Mouse (Mus musculus): Measurements from ENCODE around the gene Fam160b1. TPM values are rescaled to one million over a fixed set of nuclear protein-coding genes. Genes with fewer than 3 reads are reported as not detected.

Gene Fam160b1
- total and polyA plus RNA-seq, 3 experiments = 4.4 to 7.7 (median 4.8) TPM

- H3K4me3 ChIP-seq (replicated peaks in 1 of 3; ENCODE audit: low read depth in 2 of 3, low read length in 2 of 3, poor library complexity in 1 of 3) = peak overlapping the region; percentile 59 to 82 (median 61)
- no peaks in the 10 kb centered on the region for H3K27me3 ChIP-seq (replicated peaks)
- peaks cover 16 to 41% of the 10 kb centered on the region in 2 experiments for H3K4me1 ChIP-seq (ENCODE audit: control insufficient read depth in 1 of 2, insufficient read depth in 2 of 2)
- H3K9ac ChIP-seq (ENCODE audit: insufficient read depth, low read depth) = peak overlapping the region; percentile 99
- H3K36me3 ChIP-seq (replicated peaks in 1 of 2; ENCODE audit: control insufficient read depth in 1 of 2, insufficient read depth in 1 of 2, low read length in 1 of 2) = peaks cover 5 to 27% of the 10 kb centered on the region in 2 experiments
- in situ Hi-C loops (cut with MboI; ENCODE audit: low pct_ligation_motif_present, low pct_unique_long_range_greater_than_20kb, low sequenced_read_pairs) = no loop called here
- TF ChIP-seq MAZ (IDR thresholded peaks at IDR 0.05; ENCODE audit: low read depth, low read length) (0 out of 2 replicates have a peak, but pooled peaks have one; percentile 14), CHD2 (IDR thresholded peaks at IDR 0.05; ENCODE audit: low read length) (no peak), IRF4 (IDR thresholded peaks at IDR 0.05; ENCODE audit: low read depth, low read length) (peak; percentile 56; the same call in 1 of the 2 replicates), MAFK (IDR thresholded peaks at IDR 0.05; ENCODE audit: insufficient replicate concordance, low read length) (no peak), TBP (conservative IDR thresholded peaks at IDR 0.05; ENCODE audit: low read depth, low read length) (peak; percentile 78; the same call in 1 of the 2 replicates), E2F4 (IDR thresholded peaks at IDR 0.05; ENCODE audit: insufficient replicate concordance, low read depth, low read length) (0 out of 2 replicates have a peak, but pooled peaks have one; percentile 39), HCFC1 (IDR thresholded peaks at IDR 0.05; ENCODE audit: low read depth, low read length) (peak; percentile 79), JUN (IDR thresholded peaks at IDR 0.05; ENCODE audit: insufficient read depth, low read depth, low read length) (no peak), BHLHE40 (IDR thresholded peaks at IDR 0.05; ENCODE audit: low read depth, low read length) (no peak), SMC3 (IDR thresholded peaks at IDR 0.05; ENCODE audit: low read depth, low read length) (peak; percentile 48), ELF1 (IDR thresholded peaks at IDR 0.05; ENCODE audit: low read depth, low read length) (peak; percentile 94), GABPA (IDR thresholded peaks at IDR 0.05; ENCODE audit: insufficient replicate concordance, low read depth, low read length) (no peak), ZMIZ1 (IDR thresholded peaks at IDR 0.05; ENCODE audit: low read depth, low read length) (no peak; the same call in 1 of the 2 replicates), USF2 (conservative IDR thresholded peaks at IDR 0.05; ENCODE audit: low read depth, low read length) (no peak), RAD21 (IDR thresholded peaks at IDR 0.05; ENCODE audit: low read depth, low read length) (peak; percentile 21), PAX5 (IDR thresholded peaks at IDR 0.05; ENCODE audit: low read length) (no peak), CHD1 (IDR thresholded peaks at IDR 0.05; ENCODE audit: low read depth, low read length) (no peak), NRF1 (IDR thresholded peaks at IDR 0.05; ENCODE audit: low read depth, low read length) (no peak), ETS1 (conservative IDR thresholded peaks at IDR 0.05; ENCODE audit: low read depth, low read length) (no peak), POLR2AphosphoS2 (IDR thresholded peaks at IDR 0.05; ENCODE audit: low read depth, low read length) (no peak), ZNF384 (IDR thresholded peaks at IDR 0.05; ENCODE audit: low read depth, low read length) (no peak; the same call in 1 of the 2 replicates), UBTF (IDR thresholded peaks at IDR 0.05; ENCODE audit: low read depth, low read length) (no peak), POLR2A (IDR thresholded peaks at IDR 0.05; ENCODE audit: low read depth, low read length) (peak; percentile 74), MEF2A (IDR thresholded peaks at IDR 0.05; ENCODE audit: borderline replicate concordance, low read depth, low read length) (peak; percentile 35; the same call in 1 of the 2 replicates), SIN3A (IDR thresholded peaks at IDR 0.05; ENCODE audit: low read length) (peak; percentile 92; the same call in 1 of the 2 replicates), ZC3H11A (IDR thresholded peaks at IDR 0.05; ENCODE audit: low read depth, low read length) (no peak), JUND (conservative IDR thresholded peaks at IDR 0.05; ENCODE audit: low read depth, low read length) (no peak), USF1 (IDR thresholded peaks at IDR 0.05; ENCODE audit: low read depth, low read length) (no peak), TCF12 (IDR thresholded peaks at IDR 0.05; ENCODE audit: low read depth, low read length) (peak; percentile 51; the same call in 1 of the 2 replicates), ZKSCAN1 (IDR thresholded peaks at IDR 0.05; ENCODE audit: borderline replicate concordance, low read depth, low read length) (no peak), CTCF (conservative IDR thresholded peaks at IDR 0.05 in 1 of 2, IDR thresholded peaks at IDR 0.05 in 1 of 2; ENCODE audit: low read depth in 2 of 2, low read length in 2 of 2) (peak; percentile 70 to 83), MAX (IDR thresholded peaks at IDR 0.05; ENCODE audit: low read length) (no peak), MXI1 (IDR thresholded peaks at IDR 0.05; ENCODE audit: low read depth, low read length) (peak; percentile 79; the same call in 1 of the 2 replicates), KAT2A (IDR thresholded peaks at IDR 0.05; ENCODE audit: insufficient replicate concordance, low read length) (no peak), EP300 (IDR thresholded peaks at IDR 0.05; ENCODE audit: low read length) (no peak), RCOR1 (conservative IDR thresholded peaks at IDR 0.05; ENCODE audit: low read depth, low read length) (no peak; the same call in 1 of the 2 replicates), MYC (IDR thresholded peaks at IDR 0.05; ENCODE audit: low read depth, low read length) (peak; percentile 92), NELFE (IDR thresholded peaks at IDR 0.05; ENCODE audit: low read depth, low read length) (peak; percentile 60; the same call in 1 of the 2 replicates)
- dilution Hi-C loops (cut with MboI; ENCODE audit: extremely low pct_ligation_motif_present, extremely low pct_unique_long_range_greater_than_20kb, low sequenced_read_pairs) = no loop called here
- peak; percentile 96 for DNase-seq (ENCODE audit: extremely low read depth)
- peaks cover 45% of the 10 kb centered on the region for H3K79me2 ChIP-seq (replicated peaks; ENCODE audit: control insufficient read depth, extremely low read depth, insufficient read depth, poor library complexity, severe bottlenecking)
- H3K9me3 ChIP-seq (replicated peaks; ENCODE audit: low read length) = no peaks in the 10 kb centered on the region
- peak overlapping the region; percentile 74 for H3K4me2 ChIP-seq (ENCODE audit: insufficient read depth, low read depth, poor library complexity, severe bottlenecking)
- H3K27ac ChIP-seq (ENCODE audit: insufficient read depth, low read depth) = peak overlapping the region; percentile 48; the same call in 1 of the 2 replicates
Measured at GRCm38 (mm10) chr19:57358322-57358721, 2.2 kb upstream of the Fam160b1 start.
